Mouse (Mus musculus): ENCODE measurements around the gene Mllt1.

DNA sequence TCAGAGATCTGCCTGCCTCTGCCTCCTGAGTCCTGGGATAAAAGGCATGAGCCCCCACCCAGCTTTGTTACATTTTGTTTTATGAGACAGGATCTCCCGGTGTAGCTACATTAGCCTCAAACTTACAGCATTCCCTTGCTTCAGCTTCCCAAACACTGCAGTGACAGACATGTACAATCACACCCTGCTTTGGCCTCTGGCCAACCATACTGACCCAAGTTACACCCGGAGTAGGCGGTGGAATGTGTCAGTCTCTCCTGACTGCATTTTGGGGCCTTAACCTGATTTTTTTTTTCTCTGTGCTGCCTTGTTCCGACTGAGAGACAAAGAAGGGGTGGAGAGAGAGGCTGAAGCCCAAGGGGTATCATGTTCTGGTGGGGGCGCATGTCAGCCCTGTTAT lies 50.9 kb downstream of the Mllt1 start:
- TF ChIP-seq CTCF (IDR thresholded peaks at IDR 0.05; ENCODE audit: borderline replicate concordance, extremely low read depth, insufficient read depth, insufficient read length): no peak
- no peak for TF ChIP-seq POLR2A (IDR thresholded peaks at IDR 0.05; ENCODE audit: borderline replicate concordance, extremely low read depth, insufficient read depth, insufficient read length, poor library complexity, severe bottlenecking)

All from brain, embryonic 14.5 days (tissue).